Mouse (Mus musculus): Measurements from ENCODE around the gene Gucy2g. TPM values are rescaled to one million over a fixed set of nuclear protein-coding genes. Genes with fewer than 3 reads are reported as not detected.

Gene Gucy2g
- polyA plus RNA-seq, 2 experiments = 0.03 TPM; not detected in 1

DNA sequence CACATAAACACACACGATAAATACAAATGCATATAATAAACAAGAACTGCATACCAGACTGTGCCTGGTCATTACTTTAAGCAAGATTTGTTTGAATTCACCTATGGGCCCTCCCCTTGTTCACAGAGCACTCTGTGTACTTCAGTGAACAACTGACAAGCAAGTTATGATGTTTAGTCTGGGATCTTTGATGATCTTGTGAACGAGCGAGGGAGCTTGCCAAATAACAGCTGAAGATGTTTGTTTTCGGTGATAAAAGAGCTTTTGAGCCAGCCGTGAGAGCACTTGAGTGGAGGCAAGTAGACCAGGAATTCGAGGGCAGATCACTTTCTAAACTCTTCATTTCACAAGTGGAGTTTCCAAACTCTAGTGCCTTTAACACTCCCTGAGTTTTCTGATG is 72.7 kb downstream of the Gucy2g start:
- ATAC-seq (ENCODE audit: insufficient read depth) = no peak
- TF ChIP-seq CTCF (IDR thresholded peaks at IDR 0.05; ENCODE audit: low read depth) = no peak
- no peak for TF ChIP-seq EP300 (IDR thresholded peaks at IDR 0.05; ENCODE audit: low read depth)

DNA sequence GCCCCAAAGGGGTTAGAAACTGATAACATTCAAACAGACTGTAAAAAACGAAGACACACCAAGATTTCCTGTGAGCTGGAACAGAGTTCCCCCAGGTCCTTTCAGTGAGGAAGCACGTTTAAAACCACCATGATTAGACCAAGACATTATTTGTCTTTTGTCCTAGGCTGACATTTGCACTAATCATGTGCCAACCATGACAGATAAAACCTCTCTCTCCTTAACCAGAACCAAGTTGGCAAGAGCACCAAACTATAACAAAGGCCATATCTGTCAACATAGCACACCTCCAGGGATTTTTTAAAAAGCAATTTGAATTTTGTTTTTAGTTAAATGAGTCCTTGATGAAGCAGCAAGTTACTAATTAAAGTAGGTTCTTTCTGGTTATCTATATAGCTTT is 73.3 kb downstream of the Gucy2g start:
- WGBS (ENCODE audit: insufficient replicate concordance) = 20% methylated on average over 2 of the region's 2 CpGs
- Histone ChIP-seq H3K4me2 (ENCODE audit: low read depth) (no peak overlapping the region), H3K36me3 (replicated peaks; ENCODE audit: control insufficient read depth, insufficient read depth, low read depth) (no peaks in the 10 kb centered on the region), H3K4me1 (replicated peaks; ENCODE audit: control insufficient read depth in 2 of 2, insufficient read depth in 2 of 2, low read length in 1 of 2) (peaks cover 0 to 3% of the 10 kb centered on the region in 2 experiments; a peak in 1 of 4 replicates), H3K27ac (no peak overlapping the region), H3K9me3 (ENCODE audit: control insufficient read depth, low read length) (no peaks in the 10 kb centered on the region; the same call in 1 of the 2 replicates), H3K9ac (replicated peaks) (no peak overlapping the region), H3K4me3 (ENCODE audit: insufficient read depth in 1 of 2, low read depth in 2 of 2, low read length in 2 of 2) (no peak overlapping the region), H3K27me3 (ENCODE audit: control insufficient read depth, insufficient read depth, low read length) (no peaks in the 10 kb centered on the region)
- TF ChIP-seq EP300 (IDR thresholded peaks at IDR 0.05; ENCODE audit: low read depth) = no peak
- ATAC-seq (ENCODE audit: insufficient read depth) (no peak), DNase-seq (ENCODE audit: low read depth in 3 of 3, low spot score in 3 of 3) (no peak)

More for the DNA sequence above, 72.7 kb downstream of the Gucy2g start:
- Histone ChIP-seq H3K27ac (no peak overlapping the region), H3K27me3 (ENCODE audit: control insufficient read depth, insufficient read depth, low read length) (no peaks in the 10 kb centered on the region), H3K4me1 (replicated peaks; ENCODE audit: control insufficient read depth in 2 of 2, insufficient read depth in 2 of 2, low read length in 1 of 2) (peaks cover 0 to 3% of the 10 kb centered on the region in 2 experiments; a peak in 1 of 4 replicates), H3K4me3 (ENCODE audit: insufficient read depth in 1 of 2, low read depth in 2 of 2, low read length in 2 of 2) (no peak overlapping the region), H3K4me2 (ENCODE audit: low read depth) (no peak overlapping the region), H3K36me3 (replicated peaks; ENCODE audit: control insufficient read depth, insufficient read depth, low read depth) (no peaks in the 10 kb centered on the region), H3K9me3 (ENCODE audit: control insufficient read depth, low read length) (no peaks in the 10 kb centered on the region; the same call in 1 of the 2 replicates), H3K9ac (replicated peaks) (no peak overlapping the region)
- no peak for DNase-seq (ENCODE audit: low read depth in 3 of 3, low spot score in 3 of 3)
- 62% methylated on average over 6 of the region's 6 CpGs for WGBS (ENCODE audit: insufficient replicate concordance)

DNA sequence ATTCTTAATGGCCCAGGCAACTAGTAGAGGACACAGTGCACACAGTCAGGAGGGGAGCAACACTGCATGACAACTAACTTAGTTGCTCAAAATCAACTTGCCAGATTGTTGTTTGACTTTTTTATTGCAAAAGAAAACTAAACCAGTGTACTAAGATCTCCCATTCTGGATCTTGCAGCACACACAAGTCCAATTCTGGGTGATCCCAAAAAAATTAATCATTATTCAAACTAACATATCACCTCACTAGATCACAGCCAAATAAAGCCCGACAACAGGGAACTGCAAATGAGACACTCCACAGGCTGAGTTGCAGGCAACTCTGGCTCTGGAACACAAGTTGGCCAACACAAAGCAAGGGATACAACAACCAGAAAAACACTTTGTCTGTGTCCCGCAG is 74.3 kb downstream of the Gucy2g start:
- TF ChIP-seq CTCF (IDR thresholded peaks at IDR 0.05; ENCODE audit: low read depth) = no peak
- TF ChIP-seq EP300 (IDR thresholded peaks at IDR 0.05; ENCODE audit: low read depth) = no peak
- H3K9ac ChIP-seq (replicated peaks) = no peak overlapping the region
- H3K4me2 ChIP-seq (ENCODE audit: low read depth) = no peak overlapping the region
- 56% methylated on average over 2 of the region's 2 CpGs for WGBS (ENCODE audit: insufficient replicate concordance)
- no peak for DNase-seq (ENCODE audit: low read depth in 3 of 3, low spot score in 3 of 3)
- no peaks in the 10 kb centered on the region; the same call in 1 of the 2 replicates for H3K9me3 ChIP-seq (ENCODE audit: control insufficient read depth, low read length)
- H3K27ac ChIP-seq = no peak overlapping the region
- no peaks in the 10 kb centered on the region for H3K27me3 ChIP-seq (ENCODE audit: control insufficient read depth, insufficient read depth, low read length)
- H3K36me3 ChIP-seq (replicated peaks; ENCODE audit: control insufficient read depth, insufficient read depth, low read depth) = no peaks in the 10 kb centered on the region
- H3K4me1 ChIP-seq (replicated peaks; ENCODE audit: control insufficient read depth in 2 of 2, insufficient read depth in 2 of 2, low read length in 1 of 2) = peaks cover 0 to 3% of the 10 kb centered on the region in 2 experiments; a peak in 1 of 4 replicates
- ATAC-seq (ENCODE audit: insufficient read depth) = no peak
- no peak overlapping the region for H3K4me3 ChIP-seq (ENCODE audit: insufficient read depth in 1 of 2, low read depth in 2 of 2, low read length in 2 of 2)

DNA sequence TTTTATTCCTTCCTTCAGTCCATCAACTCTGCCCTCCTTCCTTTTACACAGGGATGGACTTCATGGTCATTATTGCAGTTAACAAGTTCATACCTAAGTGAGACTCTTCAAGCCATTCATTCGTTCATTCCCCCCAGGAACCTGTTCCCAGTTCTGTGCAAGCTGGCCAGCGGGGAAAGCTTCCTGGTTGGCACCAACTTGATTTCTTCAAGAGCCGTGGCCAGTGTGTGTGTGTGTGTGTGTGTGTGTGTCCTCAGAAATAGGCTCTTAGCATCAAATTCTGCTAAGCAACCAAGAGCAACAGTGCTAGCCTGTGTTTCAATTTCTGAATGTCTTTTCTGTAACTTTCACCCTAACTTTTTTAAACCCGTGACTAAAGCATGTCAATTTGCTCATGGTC is 75.1 kb downstream of the Gucy2g start:
- H3K4me1 ChIP-seq (replicated peaks; ENCODE audit: control insufficient read depth in 2 of 2, insufficient read depth in 2 of 2, low read length in 1 of 2) = peaks cover 0 to 3% of the 10 kb centered on the region in 2 experiments; a peak in 1 of 4 replicates
- H3K9me3 ChIP-seq (ENCODE audit: control insufficient read depth, low read length) = no peaks in the 10 kb centered on the region; the same call in 1 of the 2 replicates
- no peak overlapping the region for H3K27ac ChIP-seq
- no peak overlapping the region for H3K4me2 ChIP-seq (ENCODE audit: low read depth)
- no peak for TF ChIP-seq CTCF (IDR thresholded peaks at IDR 0.05; ENCODE audit: low read depth)
- TF ChIP-seq EP300 (IDR thresholded peaks at IDR 0.05; ENCODE audit: low read depth) = no peak
- ATAC-seq (ENCODE audit: insufficient read depth) = no peak
- no peaks in the 10 kb centered on the region for H3K27me3 ChIP-seq (ENCODE audit: control insufficient read depth, insufficient read depth, low read length)
- H3K36me3 ChIP-seq (replicated peaks; ENCODE audit: control insufficient read depth, insufficient read depth, low read depth) = no peaks in the 10 kb centered on the region
- H3K9ac ChIP-seq (replicated peaks) = no peak overlapping the region
- 56% methylated on average over 4 of the region's 4 CpGs for WGBS (ENCODE audit: insufficient replicate concordance)
- no peak for DNase-seq (ENCODE audit: low read depth in 3 of 3, low spot score in 3 of 3)
- H3K4me3 ChIP-seq (ENCODE audit: insufficient read depth in 1 of 2, low read depth in 2 of 2, low read length in 2 of 2) = no peak overlapping the region

GRCm38 (mm10) chr19:55165183-55165865 is 75.7 kb downstream of the Gucy2g start:
- WGBS (ENCODE audit: insufficient replicate concordance) = 47% methylated on average over 1 of the region's 1 CpGs
- Histone ChIP-seq H3K4me1 (replicated peaks; ENCODE audit: control insufficient read depth in 2 of 2, insufficient read depth in 2 of 2, low read length in 1 of 2) (peaks cover 0 to 3% of the 10 kb centered on the region in 2 experiments; a peak in 1 of 4 replicates), H3K4me3 (ENCODE audit: insufficient read depth in 1 of 2, low read depth in 2 of 2, low read length in 2 of 2) (no peak overlapping the region), H3K4me2 (ENCODE audit: low read depth) (no peak overlapping the region), H3K27ac (no peak overlapping the region), H3K9ac (replicated peaks) (no peak overlapping the region), H3K9me3 (ENCODE audit: control insufficient read depth, low read length) (no peaks in the 10 kb centered on the region; the same call in 1 of the 2 replicates), H3K36me3 (replicated peaks; ENCODE audit: control insufficient read depth, insufficient read depth, low read depth) (no peaks in the 10 kb centered on the region), H3K27me3 (ENCODE audit: control insufficient read depth, insufficient read depth, low read length) (no peaks in the 10 kb centered on the region)
- TF ChIP-seq EP300 (IDR thresholded peaks at IDR 0.05; ENCODE audit: low read depth) (no peak), CTCF (IDR thresholded peaks at IDR 0.05; ENCODE audit: low read depth) (no peak)
- ATAC-seq (ENCODE audit: insufficient read depth) (no peak), DNase-seq (ENCODE audit: low read depth in 3 of 3, low spot score in 3 of 3) (no peak)
